Mouse (Mus musculus) bone marrow, adult 2 months (tissue): Measurements from ENCODE around the gene Mob3a.

ENCODE experiments used
- CTCF ChIP-seq: fragments of 200-500 bp; IDR thresholded peaks from 2 replicates; pipeline ENCODE4 v1.5.1; 2011; ENCODE audit warnings: low read length, control low read depth; ENCODE audit not compliant: control insufficient read depth, insufficient read depth
- POLR2A ChIP-seq: fragments of 200-500 bp; IDR thresholded peaks from 2 replicates; pipeline ENCODE4 v1.6.1; 2011; ENCODE audit warnings: low read depth, mild to moderate bottlenecking, control low read depth, low read length, borderline replicate concordance; ENCODE audit not compliant: control insufficient read depth

- TF ChIP-seq CTCF: no peak
- TF ChIP-seq POLR2A: no peak
These were observed 9.1 kb upstream of the Mob3a start for GRCm38 (mm10) chr10:80710834-80711233.
